Mouse (Mus musculus): ENCODE results near the gene Hist1h2bh. TPM values are rescaled to one million over a fixed set of nuclear protein-coding genes. Genes with fewer than 3 reads are reported as not detected.
A peak's percentile ranks its signal among the peaks of the same experiment; 100 is the strongest.

The Hist1h2bh gene
- polyA plus RNA-seq, 1 experiment from 2014 or later: 0.22 TPM

DNA sequence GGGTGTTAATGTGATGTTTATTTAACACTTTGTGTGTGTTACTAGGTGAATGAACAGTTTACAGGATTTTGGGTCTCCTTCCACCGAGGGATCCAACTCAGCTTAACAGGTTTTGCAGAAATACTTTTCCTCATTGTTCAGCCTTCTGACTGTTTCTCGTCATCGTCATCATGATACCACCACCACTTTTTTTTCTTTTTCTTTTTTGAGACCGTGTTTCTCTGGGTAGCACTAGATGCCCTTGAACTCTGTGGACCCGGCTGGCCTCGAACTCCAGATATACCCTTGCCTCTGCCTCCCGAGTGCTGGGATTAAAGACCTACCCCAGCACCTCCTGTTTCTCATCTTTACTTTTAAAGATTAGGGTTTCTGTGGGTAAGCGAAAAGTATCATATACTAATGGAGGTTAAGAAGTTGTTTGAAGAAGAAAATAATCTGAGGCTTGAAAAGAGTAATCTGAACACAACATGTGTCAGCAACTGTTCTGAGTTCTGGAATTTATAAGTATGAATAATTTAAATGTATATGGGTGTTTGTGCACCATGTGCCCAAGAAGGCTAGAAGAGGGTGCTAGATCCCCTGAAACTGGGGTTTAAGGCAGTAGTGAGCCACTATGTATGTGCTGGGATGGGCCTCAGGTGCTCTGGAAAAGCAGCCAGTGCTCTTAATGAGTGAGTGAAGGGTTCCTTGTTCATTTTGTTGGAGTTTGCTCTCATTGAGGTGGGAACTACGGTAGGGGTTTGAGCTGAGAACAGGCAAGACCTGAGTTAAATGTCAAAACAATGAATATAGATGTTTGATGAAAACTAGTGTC, 10.7 kb downstream of the Hist1h2bh start:
- H3K4me3 ChIP-seq (replicated peaks): peak overlapping the region; percentile 56
- peak overlapping the region; percentile 87 for H3K4me2 ChIP-seq
- no peaks in the 10 kb centered on the region for H3K9me3 ChIP-seq (replicated peaks)
- H3K27ac ChIP-seq (replicated peaks): peak overlapping the region; percentile 96; the same call in 1 of the 2 replicates
- 25% methylated on average over 9 of the region's 9 CpGs for WGBS
- H3K4me1 ChIP-seq: peaks cover 31% of the 10 kb centered on the region
- peak overlapping the region; percentile 65 for H3K9ac ChIP-seq (replicated peaks)
- no peaks in the 10 kb centered on the region for H3K27me3 ChIP-seq (replicated peaks)
- no peaks in the 10 kb centered on the region for H3K36me3 ChIP-seq
- no peak for ATAC-seq (ENCODE audit: low FRiP score)

DNA sequence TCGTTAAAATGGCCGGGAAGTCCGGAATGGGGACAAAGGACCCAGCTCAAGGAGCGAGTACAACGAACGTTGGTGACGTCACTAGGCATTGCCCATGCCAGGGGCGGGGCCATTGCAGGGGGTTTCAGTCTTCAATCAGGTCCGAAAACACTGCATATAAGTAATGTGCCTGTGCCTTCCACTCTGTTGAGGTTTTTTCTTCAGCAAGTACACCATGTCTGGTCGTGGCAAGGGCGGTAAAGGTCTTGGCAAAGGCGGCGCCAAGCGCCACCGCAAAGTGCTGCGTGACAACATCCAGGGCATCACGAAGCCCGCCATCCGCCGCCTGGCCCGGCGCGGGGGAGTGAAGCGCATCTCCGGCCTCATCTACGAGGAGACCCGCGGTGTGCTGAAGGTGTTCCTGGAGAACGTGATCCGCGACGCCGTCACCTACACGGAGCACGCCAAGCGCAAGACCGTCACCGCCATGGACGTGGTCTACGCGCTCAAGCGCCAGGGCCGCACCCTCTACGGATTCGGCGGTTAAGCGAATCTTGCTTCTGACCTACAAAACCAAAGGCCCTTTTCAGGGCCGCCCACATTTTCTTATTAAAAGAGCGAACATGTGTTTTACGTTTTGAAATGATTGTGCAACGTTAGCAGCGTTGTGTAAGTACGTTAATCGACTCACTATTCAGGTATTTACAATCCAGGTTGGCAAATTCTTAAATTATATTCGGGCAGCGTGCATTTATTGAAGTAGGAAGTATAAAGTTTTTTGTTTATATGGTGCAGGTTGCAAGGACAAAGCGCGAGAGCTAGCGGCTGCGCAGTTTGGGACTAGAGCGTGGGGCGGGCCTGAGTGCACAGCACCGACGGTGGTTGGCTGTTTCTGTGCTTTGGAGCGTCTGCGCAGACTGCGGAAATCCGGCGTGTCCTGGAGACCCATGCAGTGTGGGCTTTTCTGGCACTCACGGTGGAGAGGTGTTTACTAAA, 12.0 kb downstream of the Hist1h2bh start, which contains the start of gene Hist1h4h:
Hist1h4h (plus strand) TSS at position 150 of the 975 bp plus-strand sequence.
- peak within 1 kb of the TSS; percentile 87 for H3K4me2 ChIP-seq
- H3K4me1 ChIP-seq: peaks cover 34% of the 10 kb centered on the region
- under 1% methylated on average over 62 of the region's 70 CpGs for WGBS

DNA sequence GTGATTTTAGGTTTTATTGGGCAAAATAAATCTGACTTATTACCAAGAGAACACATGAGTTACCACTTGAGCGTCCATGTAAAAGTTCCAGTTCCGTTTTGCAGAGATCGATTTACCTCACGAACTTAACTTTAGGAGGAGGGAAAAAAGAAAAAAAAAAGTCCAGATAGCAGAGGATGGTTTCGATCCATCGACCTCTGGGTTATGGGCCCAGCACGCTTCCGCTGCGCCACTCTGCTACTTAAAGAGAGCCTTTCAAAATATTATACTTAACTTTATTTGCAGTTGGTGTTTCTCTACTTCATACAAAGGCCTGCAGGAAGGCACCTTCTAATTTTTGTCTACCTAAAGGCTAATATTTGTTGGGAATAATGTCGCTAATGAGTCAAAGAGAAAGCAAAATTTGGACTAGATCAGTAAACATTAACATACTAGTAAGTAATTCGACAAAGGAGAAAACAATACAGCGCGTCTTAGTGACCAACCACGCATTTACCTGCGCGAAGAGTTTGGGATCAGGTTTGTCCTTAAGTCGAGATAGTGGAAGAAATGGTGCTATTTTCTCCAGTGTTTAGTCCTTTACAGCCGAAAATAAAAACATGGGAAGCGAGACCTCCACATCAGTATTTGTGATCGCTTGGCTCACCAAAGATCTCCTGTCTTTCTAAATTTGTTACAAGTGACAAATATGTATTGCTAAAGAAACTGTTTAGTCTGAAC, 12.9 kb downstream of the Hist1h2bh start:
- peak; percentile 20; the same call in 1 of the 2 replicates for ATAC-seq (ENCODE audit: low FRiP score)
- H3K9me3 ChIP-seq (replicated peaks): no peaks in the 10 kb centered on the region
- H3K4me1 ChIP-seq: peaks cover 39% of the 10 kb centered on the region
- H3K36me3 ChIP-seq: no peaks in the 10 kb centered on the region
- H3K4me2 ChIP-seq: peak overlapping the region; percentile 87
- H3K27ac ChIP-seq (replicated peaks): peak overlapping the region; percentile 96
- H3K27me3 ChIP-seq (replicated peaks): no peaks in the 10 kb centered on the region
- peak overlapping the region; percentile 73 for H3K9ac ChIP-seq (replicated peaks)
- WGBS: 0% methylated on average over 20 of the region's 20 CpGs
- peak overlapping the region; percentile 56 for H3K4me3 ChIP-seq (replicated peaks)

More for the DNA sequence above, 12.0 kb downstream of the Hist1h2bh start, which contains the start of gene Hist1h4h:
- ATAC-seq (ENCODE audit: low FRiP score): peak; percentile 89
- no peaks in the 10 kb centered on the region for H3K9me3 ChIP-seq (replicated peaks)
- H3K27me3 ChIP-seq (replicated peaks): no peaks in the 10 kb centered on the region
- H3K27ac ChIP-seq (replicated peaks): peak within 1 kb of the TSS; percentile 96
- H3K9ac ChIP-seq (replicated peaks): peak within 1 kb of the TSS; percentile 73
- peak within 1 kb of the TSS; percentile 56 for H3K4me3 ChIP-seq (replicated peaks)
- no peaks in the 10 kb centered on the region for H3K36me3 ChIP-seq

DNA sequence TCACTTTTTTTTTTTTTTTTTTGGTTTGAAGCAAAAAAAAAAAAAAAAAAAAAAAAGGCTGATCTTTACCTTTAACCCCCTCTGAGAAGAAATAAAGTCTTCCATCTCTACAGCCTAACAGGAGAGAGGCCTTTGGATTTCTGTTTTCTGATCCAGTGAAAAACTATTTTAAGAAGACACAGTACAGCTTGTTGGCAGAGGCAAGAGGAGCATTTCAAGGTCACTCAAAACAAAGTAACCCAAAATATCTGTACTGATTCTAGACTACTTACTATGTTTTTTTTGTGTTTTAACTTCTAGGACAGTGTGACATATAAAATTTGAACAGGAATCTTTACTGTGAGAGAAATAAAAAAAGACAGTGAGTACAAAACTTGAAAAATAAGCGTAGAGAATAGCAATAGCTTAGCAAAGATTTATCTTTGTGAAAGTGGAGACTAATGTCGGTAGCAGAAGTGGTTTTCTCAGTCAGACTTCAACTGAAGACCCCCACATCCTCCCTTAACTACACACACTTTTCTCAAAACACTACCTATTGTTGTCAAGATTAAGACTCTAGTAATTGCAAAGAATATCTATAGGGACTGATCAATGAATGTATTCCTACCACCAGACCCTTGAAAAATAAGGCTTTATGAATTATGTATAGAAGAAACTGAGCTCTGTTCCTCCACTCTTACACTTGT, 13.6 kb downstream of the Hist1h2bh start:
- Histone ChIP-seq H3K4me3 (replicated peaks) (peak overlapping the region; percentile 56), H3K9ac (replicated peaks) (peak overlapping the region; percentile 73), H3K4me1 (peaks cover 38% of the 10 kb centered on the region), H3K9me3 (replicated peaks) (no peaks in the 10 kb centered on the region), H3K27me3 (replicated peaks) (no peaks in the 10 kb centered on the region), H3K4me2 (peak overlapping the region; percentile 87), H3K36me3 (no peaks in the 10 kb centered on the region), H3K27ac (replicated peaks) (peak overlapping the region; percentile 96)
- ATAC-seq (ENCODE audit: low FRiP score): no peak
- WGBS: 26% methylated on average over 2 of the region's 2 CpGs

DNA sequence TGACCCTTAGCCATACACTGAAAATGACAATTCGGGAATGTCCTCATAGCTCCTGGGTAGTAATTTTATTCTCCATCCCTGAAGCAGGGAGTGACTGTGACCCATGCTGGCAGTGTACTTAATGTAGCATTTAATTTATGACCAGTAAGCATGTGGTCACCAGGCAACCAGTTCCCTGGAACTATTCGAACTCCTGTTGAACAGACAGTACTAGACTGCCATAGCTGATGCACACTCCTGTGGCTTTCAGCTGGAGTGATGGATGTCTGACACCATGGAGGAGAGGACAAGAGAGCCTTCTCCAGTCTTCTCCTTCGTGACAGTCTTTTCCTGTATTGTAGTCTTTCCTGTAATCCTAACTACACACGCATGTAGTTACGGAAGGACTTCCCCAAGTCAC, 14.2 kb downstream of the Hist1h2bh start:
- no peak for ATAC-seq (ENCODE audit: low FRiP score)
- no peak overlapping the region for H3K9ac ChIP-seq (replicated peaks)
- H3K4me1 ChIP-seq: peaks cover 32% of the 10 kb centered on the region
- H3K4me2 ChIP-seq: no peak overlapping the region
- H3K27me3 ChIP-seq (replicated peaks): no peaks in the 10 kb centered on the region
- WGBS: 33% methylated on average over 5 of the region's 5 CpGs
- H3K4me3 ChIP-seq (replicated peaks): no peak overlapping the region
- H3K27ac ChIP-seq (replicated peaks): no peak overlapping the region
- H3K36me3 ChIP-seq: no peaks in the 10 kb centered on the region
- H3K9me3 ChIP-seq (replicated peaks): no peaks in the 10 kb centered on the region

DNA sequence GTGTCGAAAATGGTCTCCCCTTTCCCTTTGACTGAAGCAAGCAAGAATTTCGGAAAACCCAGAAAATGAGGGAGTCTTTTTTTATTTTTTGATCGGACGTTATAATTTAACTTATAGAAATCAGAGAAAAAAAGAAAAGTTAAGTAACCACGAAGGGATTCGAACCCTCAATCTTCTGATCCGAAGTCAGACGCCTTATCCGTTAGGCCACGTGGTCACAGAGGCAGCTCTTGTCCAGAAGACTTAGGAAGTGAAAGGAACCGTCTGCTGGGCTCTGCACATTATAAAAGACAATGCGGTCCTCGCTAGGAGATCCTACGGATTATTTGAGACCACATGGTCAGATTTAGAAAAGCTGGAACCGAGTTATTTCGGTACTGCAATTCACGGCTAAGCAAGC, 16.9 kb downstream of the Hist1h2bh start:
- peak overlapping the region; percentile 53 for H3K4me3 ChIP-seq (replicated peaks)
- H3K27ac ChIP-seq (replicated peaks): peak overlapping the region; percentile 81
- peaks cover 17% of the 10 kb centered on the region for H3K4me1 ChIP-seq
- no peaks in the 10 kb centered on the region for H3K27me3 ChIP-seq (replicated peaks)
- ATAC-seq (ENCODE audit: low FRiP score): peak; percentile 60; the same call in 1 of the 2 replicates
- peak overlapping the region; percentile 58 for H3K4me2 ChIP-seq
- H3K9ac ChIP-seq (replicated peaks): peak overlapping the region; percentile 48; the same call in 1 of the 2 replicates
- no peaks in the 10 kb centered on the region for H3K36me3 ChIP-seq
- under 1% methylated on average over 17 of the region's 17 CpGs for WGBS
- no peaks in the 10 kb centered on the region for H3K9me3 ChIP-seq (replicated peaks)

DNA sequence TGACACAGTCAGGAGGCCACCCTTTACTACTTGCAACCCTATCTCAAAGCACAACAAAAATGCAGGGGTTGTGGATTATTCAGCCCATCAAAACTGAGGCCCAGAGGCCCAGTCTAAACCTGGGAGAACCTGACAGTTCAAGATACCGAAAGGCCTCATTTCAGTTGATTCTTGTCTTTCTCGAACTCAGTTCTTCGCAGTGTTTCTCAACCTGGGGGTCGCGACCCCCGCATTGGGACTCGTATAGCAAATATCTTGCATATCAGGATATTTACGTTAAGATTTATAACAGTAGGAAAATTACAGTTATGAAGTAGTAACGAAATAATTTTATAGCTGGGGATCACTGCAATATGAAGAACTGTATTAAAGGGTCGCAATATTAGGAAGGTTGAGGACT, 17.3 kb downstream of the Hist1h2bh start:
- Histone ChIP-seq H3K4me3 (replicated peaks) (peak overlapping the region; percentile 53), H3K36me3 (no peaks in the 10 kb centered on the region), H3K4me2 (peak overlapping the region; percentile 58), H3K9me3 (replicated peaks) (no peaks in the 10 kb centered on the region), H3K27ac (replicated peaks) (no peak overlapping the region), H3K27me3 (replicated peaks) (no peaks in the 10 kb centered on the region), H3K4me1 (peaks cover 17% of the 10 kb centered on the region), H3K9ac (replicated peaks) (no peak overlapping the region)
- ATAC-seq (ENCODE audit: low FRiP score): no peak
- WGBS: 2% methylated on average over 10 of the region's 10 CpGs

DNA sequence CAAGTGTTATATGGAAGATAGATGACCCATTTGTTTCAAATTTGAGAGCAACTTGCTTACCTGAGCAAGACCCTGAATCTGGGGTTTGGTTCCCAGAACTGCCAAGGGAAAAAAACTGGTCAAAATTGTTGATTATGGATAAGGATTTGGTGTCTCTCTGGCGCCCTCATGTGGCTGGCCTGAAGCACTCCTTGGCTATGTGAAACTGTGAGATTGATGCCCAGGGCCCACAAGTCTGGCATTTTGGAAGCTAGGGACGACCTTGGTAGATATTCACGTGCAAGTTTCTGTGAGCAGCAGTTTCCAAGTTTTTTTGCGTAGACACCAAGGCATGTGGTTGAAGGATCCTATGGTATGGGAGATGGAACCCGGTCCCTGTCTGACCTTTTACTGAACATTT, 18.5 kb downstream of the Hist1h2bh start:
- Histone ChIP-seq H3K9me3 (replicated peaks) (no peaks in the 10 kb centered on the region), H3K36me3 (no peaks in the 10 kb centered on the region), H3K4me2 (peak overlapping the region; percentile 34), H3K27ac (replicated peaks) (no peak overlapping the region), H3K9ac (replicated peaks) (no peak overlapping the region), H3K27me3 (replicated peaks) (no peaks in the 10 kb centered on the region), H3K4me1 (peaks cover 12% of the 10 kb centered on the region; the same call in 1 of the 2 replicates), H3K4me3 (replicated peaks) (no peak overlapping the region)
- WGBS: 12% methylated on average over 5 of the region's 5 CpGs
- 0 out of 2 replicates have a peak, but pooled peaks have one; percentile 13 for ATAC-seq (ENCODE audit: low FRiP score)

DNA sequence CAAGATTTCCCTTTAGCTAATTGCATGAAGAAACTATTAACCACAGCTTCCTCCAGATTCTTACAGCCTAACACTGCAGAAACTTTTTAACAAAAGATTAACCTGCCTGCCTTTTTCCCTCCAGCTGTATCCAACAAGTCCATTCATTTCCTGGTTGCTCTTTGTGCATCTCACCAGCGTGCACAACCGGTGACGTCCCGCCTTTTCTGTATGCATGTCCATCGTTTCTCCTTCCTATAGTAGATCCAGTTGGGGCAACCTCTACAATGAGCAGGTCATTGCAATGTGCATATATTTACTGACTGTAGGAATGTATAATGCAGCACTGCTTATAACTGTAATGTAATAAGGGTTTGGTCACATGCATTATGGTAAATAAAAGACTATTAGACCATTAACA, 19.2 kb downstream of the Hist1h2bh start:
- Histone ChIP-seq H3K4me2 (no peak overlapping the region), H3K9ac (replicated peaks) (no peak overlapping the region), H3K27me3 (replicated peaks) (no peaks in the 10 kb centered on the region), H3K4me1 (peaks cover 14% of the 10 kb centered on the region), H3K36me3 (no peaks in the 10 kb centered on the region), H3K27ac (replicated peaks) (no peak overlapping the region), H3K9me3 (replicated peaks) (no peaks in the 10 kb centered on the region), H3K4me3 (replicated peaks) (no peak overlapping the region)
- no peak for ATAC-seq (ENCODE audit: low FRiP score)
- 49% methylated on average over 5 of the region's 5 CpGs for WGBS

DNA sequence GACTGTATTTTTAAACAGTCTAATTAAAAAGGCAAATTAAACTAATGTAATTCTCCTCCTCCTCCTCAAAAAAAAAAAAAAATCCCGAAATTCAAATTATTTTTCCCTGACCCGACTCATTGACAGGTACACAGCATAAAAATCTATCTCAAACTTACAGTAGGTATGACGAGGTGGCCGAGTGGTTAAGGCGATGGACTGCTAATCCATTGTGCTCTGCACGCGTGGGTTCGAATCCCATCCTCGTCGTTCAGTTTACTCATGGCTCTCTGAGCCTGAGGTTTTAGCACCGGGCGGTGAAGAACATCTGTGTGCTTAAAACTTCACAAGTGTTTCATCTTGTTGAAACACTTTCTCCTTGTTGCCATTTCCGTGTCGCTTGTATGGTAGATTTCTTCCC, 21.5 kb downstream of the Hist1h2bh start:
- Histone ChIP-seq H3K4me3 (replicated peaks) (peak overlapping the region; percentile 12), H3K4me1 (peaks cover 12% of the 10 kb centered on the region), H3K9me3 (replicated peaks) (no peaks in the 10 kb centered on the region), H3K27me3 (replicated peaks) (no peaks in the 10 kb centered on the region), H3K27ac (replicated peaks) (no peak overlapping the region), H3K9ac (replicated peaks) (0 out of 2 replicates have a peak overlapping the region, but pooled peaks have one; percentile 11), H3K4me2 (peak overlapping the region; percentile 38), H3K36me3 (no peaks in the 10 kb centered on the region)
- no peak for ATAC-seq (ENCODE audit: low FRiP score)
- WGBS: 1% methylated on average over 14 of the region's 14 CpGs

Data from neural tube, embryonic 15.5 days (tissue).